Mouse (Mus musculus) common myeloid progenitor, adult 5-6 weeks (primary cell): ENCODE measurements around the gene Cpd. TPM values are rescaled to one million over a fixed set of nuclear protein-coding genes. Genes with fewer than 3 reads are reported as not detected.

Experiments used
- ATAC-seq: replicated peaks from 2 replicates; pipeline ENCODE4 v1.8.0; 2016; ENCODE audit warnings: low read depth, mild to moderate bottlenecking, moderate TSS enrichment, inconsistent platforms; ENCODE audit not compliant: poor library complexity, severe bottlenecking
- total RNA-seq: library from RNA; stranded (forward); fragments of 200-1000, 187-1606 nt; gene quantifications from 2 replicates; pipeline ENCODE4 v1.2.3, GENCODE M21; 2017

Cpd gene
- total RNA-seq, 1 experiment from 2014 or later, result 11.6 TPM

DNA sequence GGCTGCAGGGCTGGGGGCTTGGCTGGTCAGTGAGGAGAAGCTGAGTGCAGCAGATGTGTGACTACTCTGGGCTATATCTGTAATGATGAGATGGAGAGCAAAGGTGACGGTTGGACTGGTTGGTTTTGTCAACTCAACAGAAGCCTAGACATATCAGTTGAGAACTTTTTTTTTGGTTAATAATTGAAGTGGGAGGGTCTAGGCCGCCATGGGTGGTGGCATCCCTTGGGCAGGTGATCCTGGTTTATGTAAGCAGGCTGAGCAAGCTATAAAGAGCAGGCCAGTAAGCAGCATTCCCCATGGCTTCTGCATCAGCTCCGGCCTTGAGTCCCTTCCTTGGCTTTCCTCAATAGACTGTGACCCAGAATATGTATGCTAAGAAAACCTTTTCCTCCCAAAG is 43.6 kb downstream of the Cpd start:
- ATAC-seq, result no peak

DNA sequence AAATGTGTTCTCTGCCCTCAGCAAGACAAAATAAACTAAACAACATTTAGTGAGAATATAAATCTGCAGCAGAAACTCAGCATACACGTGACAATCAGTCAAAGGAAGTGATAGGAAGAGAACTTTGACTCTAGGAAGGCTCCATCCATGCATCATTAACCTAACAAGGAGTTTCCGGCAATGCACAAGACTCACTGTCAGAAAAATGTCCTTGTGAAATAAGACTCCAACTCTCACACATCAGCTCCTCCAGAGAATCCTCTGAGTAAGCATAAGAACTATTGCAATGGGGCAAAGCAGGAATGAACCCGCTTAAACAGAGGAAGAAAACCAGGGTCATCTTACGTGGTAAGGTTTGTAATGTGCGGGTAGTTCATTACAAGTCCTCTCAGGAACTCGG is 49.6 kb downstream of the Cpd start:
- no peak for ATAC-seq

DNA sequence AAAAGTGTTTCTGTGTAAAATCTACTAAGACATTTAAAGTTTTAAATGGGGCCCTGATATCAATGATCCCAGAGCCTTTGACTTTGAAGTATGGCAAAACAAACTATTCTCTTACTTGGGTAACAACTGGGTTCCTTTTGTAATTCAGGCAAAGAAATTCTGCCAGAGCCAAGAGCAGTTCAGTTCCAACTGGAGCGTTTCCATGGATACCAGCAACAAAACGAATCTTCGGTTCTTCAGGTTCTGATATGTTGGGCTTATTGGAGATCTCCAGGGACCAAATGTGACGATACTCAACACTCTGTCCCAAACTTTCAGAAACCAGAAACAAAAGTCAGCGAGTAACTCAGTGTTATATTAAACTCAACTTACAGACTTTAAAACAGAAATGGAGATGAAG is 51.5 kb downstream of the Cpd start:
- no peak for ATAC-seq

- ATAC-seq, result no peak
Measured at GRCm38 (mm10) chr11:76791331-76791730, 55.5 kb downstream of the Cpd start.

- peak; percentile 56; the same call in 1 of the 2 replicates for ATAC-seq
Measured at GRCm38 (mm10) chr11:76789252-76789651, 57.6 kb downstream of the Cpd start.

DNA sequence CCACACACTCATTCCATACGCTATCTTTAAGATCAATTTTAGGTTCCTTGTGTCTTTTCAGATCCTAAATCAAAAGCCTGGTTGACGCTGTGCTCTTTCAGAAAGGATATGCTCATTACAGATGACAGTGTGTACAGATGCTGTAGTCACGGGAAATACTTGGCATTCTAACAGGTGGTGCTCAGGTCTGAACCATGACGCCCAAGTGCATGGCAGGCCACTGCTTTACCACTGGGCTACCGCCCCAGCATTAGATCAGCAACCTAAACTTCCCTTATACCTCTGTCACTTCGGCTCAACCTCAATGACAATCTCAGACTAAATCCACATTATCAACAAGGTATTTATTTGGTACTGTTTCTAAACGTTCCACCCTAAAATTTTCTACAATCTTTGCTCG is 71.3 kb downstream of the Cpd start:
- no peak for ATAC-seq

DNA sequence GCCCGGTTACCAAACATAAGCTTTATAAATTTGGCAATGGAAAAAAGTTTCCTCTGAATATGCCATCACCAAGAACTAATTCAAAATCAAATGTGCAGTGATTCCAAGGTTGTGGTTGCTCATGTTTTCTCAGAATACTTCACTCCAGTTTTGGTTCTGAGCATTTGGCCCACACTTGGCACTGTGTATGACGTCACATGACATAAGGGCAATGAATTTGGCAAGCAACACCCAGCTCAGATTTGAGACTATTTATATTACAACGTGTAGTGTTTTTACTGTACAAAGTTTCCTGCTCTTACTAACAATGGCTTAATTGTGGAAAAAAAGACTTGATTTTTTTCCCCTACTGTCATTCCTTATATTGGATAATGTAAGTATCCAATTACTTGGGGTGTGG is 73.0 kb downstream of the Cpd start:
- ATAC-seq, result no peak

- no peak for ATAC-seq
Measured at GRCm38 (mm10) chr11:76770566-76770965, 76.3 kb downstream of the Cpd start.

- no peak for ATAC-seq
Measured at GRCm38 (mm10) chr11:76763741-76764122, 83.1 kb downstream of the Cpd start.

- peak; percentile 100 for ATAC-seq
Measured at GRCm38 (mm10) chr11:76763053-76763740, 83.6 kb downstream of the Cpd start, which contains the start of gene Gosr1. Gosr1 (minus strand) TSS chr11:76763579.

DNA sequence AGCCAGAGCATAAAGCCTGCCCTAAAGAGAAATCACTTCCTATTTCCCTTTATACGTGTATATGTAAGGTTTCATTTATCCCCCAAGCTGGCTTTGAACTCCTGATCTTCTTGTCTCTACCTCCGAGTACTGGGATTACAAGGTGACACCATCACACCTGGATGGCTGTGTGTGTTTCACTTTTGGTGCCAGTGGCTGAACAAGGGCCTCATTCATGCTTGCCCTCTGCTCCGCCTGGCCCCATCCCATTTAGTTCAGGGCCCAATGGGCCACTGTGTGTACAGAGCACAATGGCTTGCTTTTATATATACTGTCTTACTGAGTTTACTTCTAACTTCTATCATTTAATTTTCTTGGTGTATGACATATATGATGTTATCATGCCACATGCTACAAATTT is 94.5 kb downstream of the Cpd start:
- ATAC-seq, result no peak

- no peak for ATAC-seq
Measured at GRCm38 (mm10) chr11:76748819-76749218, 98.0 kb downstream of the Cpd start.

DNA sequence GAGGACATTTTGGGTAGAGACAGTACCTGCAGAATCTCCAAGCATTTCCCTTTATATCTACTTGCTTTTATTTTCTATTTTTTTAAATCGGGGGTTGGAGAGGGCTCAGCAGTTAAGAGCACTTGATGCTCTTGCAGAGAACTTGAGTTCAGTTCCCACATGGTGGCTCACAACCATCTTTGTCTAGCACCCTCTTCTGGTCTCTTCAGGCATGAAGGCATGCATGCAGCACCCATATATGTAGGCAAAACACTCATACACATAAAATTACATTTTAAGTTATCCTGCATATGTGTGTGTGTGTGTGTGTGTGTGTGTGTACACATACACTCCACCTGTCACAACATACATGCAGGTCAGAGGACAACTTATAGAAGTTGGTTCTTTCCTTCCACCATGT is 100.9 kb downstream of the Cpd start:
- ATAC-seq, result no peak

DNA sequence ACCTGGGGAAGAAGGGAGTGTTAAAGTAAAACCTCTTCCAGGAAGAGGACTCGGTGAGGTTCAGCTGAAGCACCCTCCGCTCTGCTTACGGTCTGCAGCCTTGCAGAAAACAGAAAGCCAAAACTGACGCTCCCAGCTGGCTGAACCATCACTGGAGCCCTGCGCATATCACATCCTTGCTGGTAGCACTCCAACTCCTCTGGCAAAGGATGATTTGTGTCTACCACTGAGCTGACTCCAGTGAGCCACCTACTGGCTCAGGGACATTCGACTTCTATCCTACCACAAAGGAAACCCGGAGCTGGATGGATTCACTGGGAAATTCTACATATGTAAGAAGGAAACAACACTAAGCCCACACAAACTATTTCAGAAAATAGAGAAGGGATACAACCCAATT is 102.3 kb downstream of the Cpd start:
- ATAC-seq, result no peak

- ATAC-seq, result no peak
Measured at GRCm38 (mm10) chr11:76742511-76742910, 104.3 kb downstream of the Cpd start.

GRCm38 (mm10) chr11:76739125-76739524 is 107.7 kb downstream of the Cpd start:
- ATAC-seq, result 0 out of 2 replicates have a peak, but pooled peaks have one; percentile 47

DNA sequence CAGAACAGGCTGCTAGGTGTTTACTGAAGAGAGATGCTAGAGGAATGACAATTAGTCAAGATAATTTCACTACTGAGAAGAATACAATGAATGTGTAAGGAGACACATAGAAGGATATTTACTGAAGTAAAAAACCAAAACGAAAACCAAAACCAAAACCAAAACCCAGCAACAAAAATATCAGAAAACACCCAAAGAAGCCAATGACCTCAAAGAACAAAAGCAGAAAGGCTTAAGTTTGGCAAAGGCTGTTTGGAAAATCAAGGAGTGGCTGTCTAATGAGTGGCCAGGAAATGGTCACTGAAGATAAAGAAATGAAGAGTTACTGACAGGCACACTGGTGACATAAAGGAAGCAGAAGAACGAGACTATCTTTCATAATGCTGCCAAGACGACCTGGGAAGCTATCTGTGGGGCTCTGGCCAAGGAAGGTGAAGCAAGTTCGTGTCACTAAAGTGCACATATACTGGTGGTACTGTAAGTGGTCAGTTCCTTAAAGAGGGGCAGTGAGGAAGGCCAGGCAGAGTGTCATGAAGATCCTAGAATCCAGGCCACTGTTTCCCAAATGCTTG is 111.0 kb downstream of the Cpd start:
- ATAC-seq, result peak; percentile 45; the same call in 1 of the 2 replicates

- ATAC-seq, result 0 out of 2 replicates have a peak, but pooled peaks have one; percentile 39
Measured at GRCm38 (mm10) chr11:76734560-76734959, 112.3 kb downstream of the Cpd start.

- ATAC-seq, result no peak
Measured at GRCm38 (mm10) chr11:76730650-76731049, 116.2 kb downstream of the Cpd start.
